Mouse (Mus musculus) embryo, embryonic 10.5 days (tissue): ENCODE measurements around the gene Trpv1.

ENCODE experiments used
- DNase-seq: peaks from one replicate; pipeline ENCODE4 v3.0.0-alpha.2; 2015; ENCODE audit warnings: low spot score

Trpv1 gene

GRCm38 (mm10) chr11:73233992-73234391 is at the start of gene Trpv1:
Gene Trpv1, plus strand, starts transcription at chr11:73234292.
- DNase-seq = no peak

DNA sequence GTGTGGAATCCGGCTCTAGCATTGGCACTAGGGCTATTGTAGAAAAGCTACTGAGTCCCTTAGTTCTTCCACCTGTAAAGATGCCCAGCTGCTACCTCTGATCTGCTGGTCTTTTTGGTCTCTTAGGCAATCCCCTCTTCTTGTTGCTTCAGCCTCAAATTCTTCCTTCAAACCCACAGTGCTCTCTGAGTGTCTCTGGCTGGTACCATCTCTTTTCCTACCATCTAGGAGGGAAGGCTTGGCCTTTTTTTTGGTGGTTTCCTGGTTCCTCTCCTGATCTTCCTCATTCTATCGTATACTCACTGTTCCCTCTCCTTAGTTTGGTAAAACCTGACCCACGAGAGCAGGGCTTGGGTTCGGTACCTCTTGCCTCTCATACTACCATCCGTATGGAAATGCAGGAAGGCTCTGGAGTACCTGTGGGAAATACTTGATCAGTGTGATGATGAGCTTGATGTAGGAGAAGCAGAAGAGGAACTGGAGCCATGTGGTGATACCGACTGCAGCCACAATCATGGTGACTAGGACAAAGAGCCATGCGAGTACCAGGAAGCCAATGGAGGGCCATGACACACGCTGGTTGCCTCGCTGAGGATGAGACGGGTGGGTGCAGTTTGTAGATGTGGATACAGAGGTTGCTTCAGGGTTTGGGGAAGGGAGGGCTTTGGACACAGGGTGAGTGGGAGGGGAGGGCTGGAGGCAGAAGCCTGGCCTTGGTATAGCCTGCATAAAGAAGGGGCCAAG is 48.0 kb upstream of the Trpv1 start:
- DNase-seq = no peak

GRCm38 (mm10) chr11:73187231-73187630 is 46.9 kb upstream of the Trpv1 start:
- DNase-seq = no peak

DNA sequence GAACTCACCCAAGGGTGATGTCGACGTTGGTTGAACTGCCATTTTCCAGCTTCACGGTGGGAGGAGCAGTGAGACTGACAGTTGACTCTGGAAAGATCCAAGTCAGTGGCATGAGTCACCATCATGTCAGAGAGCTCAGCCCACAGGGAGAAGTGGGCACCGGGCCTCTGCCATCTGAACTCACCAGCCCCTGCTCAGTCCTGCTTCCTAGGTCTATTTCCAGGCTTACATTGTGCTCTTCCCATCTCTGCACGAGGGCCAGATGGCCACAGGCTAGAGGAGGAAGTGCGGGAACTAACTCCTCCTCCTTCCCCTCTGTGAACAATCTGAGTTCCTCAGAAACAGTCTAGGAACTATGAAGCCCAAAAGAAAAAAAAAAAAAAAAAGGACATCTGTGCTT is 41.0 kb upstream of the Trpv1 start:
- no peak for DNase-seq

- no peak for DNase-seq
Measured at GRCm38 (mm10) chr11:73194444-73194843, 39.6 kb upstream of the Trpv1 start.

DNA sequence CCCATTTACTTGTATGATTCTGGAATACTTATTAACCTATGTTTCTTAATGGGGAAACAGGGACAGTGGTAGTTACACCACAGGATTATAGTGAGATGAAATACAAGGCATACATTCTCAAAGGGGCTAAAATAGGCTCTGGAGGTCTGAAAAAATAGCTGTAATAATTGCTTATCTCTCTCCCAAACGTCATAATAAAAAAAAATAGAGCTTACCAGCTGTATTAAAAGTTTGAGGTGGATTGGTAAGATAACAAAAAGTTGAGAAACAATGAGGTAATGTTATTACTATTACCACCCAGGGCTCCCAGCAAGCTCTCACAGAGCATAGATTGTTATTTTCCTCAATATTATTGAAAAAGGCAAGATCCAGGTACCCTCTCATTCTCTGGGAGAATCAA is 35.9 kb upstream of the Trpv1 start:
- DNase-seq = no peak

DNA sequence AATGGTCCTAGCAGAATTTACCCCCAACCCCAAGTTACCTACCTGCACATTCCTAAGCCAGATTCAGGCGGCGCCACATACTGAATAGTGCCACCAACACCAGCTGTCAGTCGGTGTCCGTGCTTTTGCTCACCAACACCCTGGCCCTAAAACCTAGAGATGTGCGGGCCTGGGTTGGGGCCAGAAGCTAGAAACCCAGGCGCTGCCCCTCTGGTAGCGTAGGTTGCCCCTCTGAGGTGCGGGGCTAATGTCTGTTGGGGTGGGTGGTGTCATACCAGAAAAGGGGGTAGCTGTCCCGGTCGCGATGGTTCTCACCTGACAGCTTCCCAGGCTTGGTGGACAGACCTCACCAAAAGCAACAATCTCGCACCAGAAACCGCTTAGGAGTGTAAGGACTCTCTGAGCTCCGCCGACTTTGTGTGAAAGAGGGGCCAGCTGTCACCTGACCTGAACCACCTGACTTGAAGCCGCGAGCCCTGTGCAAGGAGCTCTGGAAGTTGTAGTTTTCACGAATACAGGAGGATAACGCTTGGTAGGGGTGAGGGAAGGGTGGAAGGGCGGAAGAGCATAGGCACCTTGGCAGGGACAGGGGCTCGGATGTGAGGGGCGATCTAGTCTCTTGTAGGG is 35.4 kb upstream of the Trpv1 start, which contains the start of gene Ctns:
TSS of gene Ctns (minus strand) at position 440 of the 627 bp plus-strand sequence.
- peak; percentile 88 for DNase-seq

- peak; percentile 98 for DNase-seq
Measured at GRCm38 (mm10) chr11:73199230-73199712, 34.8 kb upstream of the Trpv1 start, which contains the start of gene Shpk. Gene Shpk, plus strand, starts transcription at chr11:73199460.

DNA sequence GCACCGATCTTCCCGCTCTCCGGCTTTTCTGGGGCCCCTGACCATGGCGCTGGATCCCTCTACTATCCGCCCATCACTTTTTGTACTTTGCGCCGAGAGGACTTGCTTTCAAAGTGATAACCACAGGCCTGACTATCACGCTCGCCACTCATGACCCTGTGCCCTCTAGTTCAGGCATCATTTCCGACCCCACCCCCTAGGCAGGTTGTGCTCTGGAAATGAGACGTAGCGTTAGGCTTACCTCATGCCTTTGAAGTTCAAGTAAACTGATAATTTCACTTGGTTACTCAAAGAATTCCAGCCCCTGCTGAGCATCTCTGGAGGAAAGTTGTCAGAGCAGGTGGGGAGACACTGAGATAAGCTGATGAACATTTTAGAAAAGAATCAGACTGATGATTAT is 34.2 kb upstream of the Trpv1 start:
- no peak for DNase-seq

DNA sequence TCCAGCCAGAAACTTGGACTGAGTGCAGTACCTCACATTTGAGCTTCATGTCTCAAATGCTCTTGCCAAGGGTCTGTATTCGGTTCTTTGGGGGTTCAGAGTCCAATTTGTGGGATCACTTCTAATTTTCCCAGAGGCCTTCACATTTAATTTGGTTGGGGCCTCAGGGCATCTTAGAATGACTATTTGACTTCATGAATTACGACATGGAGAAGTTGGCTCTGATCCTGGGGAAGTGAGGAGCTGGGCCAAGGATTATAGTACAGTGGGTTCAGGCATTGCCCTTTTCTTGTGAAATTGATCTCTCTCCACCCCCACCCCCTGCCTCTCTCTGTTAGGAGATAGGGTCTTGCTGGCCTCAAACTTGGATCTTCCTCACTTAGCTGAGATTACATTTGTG is 33.1 kb upstream of the Trpv1 start:
- DNase-seq = no peak

- peak; percentile 13 for DNase-seq
Measured at GRCm38 (mm10) chr11:73201597-73201996, 32.5 kb upstream of the Trpv1 start.

DNA sequence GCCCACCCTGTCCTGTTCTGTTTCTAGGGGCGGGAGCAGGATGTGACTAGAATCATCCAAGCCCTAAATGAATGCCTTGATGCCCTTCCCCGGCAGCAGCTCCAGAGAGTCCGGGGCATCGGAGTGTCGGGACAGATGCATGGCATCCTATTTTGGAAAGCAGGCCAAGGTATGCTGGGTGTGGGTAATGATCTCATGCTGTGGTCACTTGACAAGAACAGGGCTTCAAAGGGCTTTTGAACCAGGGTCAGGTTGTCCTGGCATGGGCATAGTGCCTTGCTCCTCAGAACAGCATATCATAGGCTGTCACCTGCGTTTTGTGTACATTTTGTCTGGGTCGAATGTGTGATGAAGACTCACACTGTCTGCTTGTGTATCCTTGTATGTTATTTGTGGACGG is 30.2 kb upstream of the Trpv1 start:
- no peak for DNase-seq

DNA sequence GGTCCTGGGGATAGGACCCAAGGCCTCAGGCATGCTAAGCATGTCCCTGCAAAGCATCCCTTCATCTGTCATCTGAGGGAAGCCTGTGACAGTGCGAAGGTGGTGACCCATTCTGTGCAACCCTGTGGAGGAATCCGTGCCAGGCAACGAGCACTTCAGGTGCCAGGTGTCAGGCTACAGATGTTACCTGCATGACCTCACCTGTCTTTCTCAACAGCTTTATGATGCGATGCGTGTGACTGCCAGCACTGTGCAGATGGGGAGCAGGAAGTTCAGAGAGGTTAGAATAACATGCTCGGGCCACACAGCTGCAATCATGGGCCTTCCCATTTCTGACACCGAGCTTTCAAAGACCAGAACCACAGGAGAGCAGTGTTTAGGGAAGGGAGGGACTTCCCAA is 28.9 kb upstream of the Trpv1 start:
- DNase-seq = no peak

GRCm38 (mm10) chr11:73207621-73208020 is 26.5 kb upstream of the Trpv1 start:
- no peak for DNase-seq

- DNase-seq = no peak
Measured at GRCm38 (mm10) chr11:73213956-73214355, 20.1 kb upstream of the Trpv1 start.

DNA sequence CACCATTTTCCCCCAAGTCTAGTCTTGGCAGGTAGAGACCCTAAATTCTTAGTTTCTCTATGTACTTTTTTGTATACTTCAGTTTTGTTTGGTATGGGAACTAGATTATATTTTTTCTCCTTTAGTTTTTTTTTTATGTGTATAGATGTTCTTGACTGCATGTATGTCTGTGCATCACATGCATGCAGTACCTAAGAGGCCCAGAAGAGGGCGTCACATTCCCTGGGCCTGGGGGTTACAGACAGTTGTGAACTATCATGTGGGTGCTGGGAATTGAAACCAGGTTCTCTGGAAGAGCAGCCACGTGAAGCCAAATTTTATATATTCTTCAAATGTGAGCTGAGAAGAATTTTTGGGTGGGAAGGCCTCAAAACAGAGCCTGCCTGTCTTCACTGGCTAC is 14.4 kb upstream of the Trpv1 start:
- DNase-seq = no peak

- no peak for DNase-seq
Measured at GRCm38 (mm10) chr11:73220651-73221050, 13.4 kb upstream of the Trpv1 start.

DNA sequence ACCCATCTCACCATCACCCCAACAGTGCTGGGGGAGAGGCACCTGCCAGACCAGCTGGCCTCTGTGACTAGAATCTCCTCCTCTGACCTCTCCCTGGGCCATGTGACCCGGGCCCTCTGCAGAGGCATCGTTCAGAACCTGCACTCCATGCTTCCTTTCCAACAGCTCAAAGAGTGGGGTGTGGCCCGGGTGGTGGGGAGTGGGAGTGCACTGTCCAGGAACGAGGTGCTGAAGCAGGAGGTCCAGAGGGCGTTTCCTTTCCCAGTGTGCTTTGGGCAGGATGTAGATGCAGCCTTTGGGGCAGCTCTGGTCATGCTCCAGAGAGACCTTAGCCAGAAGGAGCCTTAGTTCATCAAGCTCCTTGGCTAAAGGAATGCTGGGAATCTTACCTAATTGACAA is 11.2 kb upstream of the Trpv1 start:
- no peak for DNase-seq

DNA sequence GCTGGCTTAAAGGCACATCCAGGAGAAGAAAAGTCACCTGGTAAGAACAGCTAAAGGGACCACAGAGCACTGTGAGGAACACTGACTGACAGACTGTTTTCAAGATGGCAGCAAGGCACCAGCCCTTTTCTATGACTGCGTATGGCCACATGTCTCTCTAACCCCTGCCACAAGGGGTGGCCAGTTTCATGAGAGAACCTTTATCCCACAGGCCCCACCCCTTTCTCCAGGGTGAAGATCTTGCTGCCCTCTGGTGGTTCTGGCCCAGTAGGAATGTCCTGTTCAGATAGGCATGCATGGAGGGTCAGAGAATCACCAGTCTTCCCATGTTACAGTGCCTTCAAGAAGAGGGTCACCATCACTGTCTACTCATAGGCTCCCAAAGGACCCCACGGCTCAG is 10.1 kb upstream of the Trpv1 start:
- no peak for DNase-seq

- DNase-seq = no peak
Measured at GRCm38 (mm10) chr11:73225856-73226255, 8.2 kb upstream of the Trpv1 start.

GRCm38 (mm10) chr11:73228881-73229280 is 5.2 kb upstream of the Trpv1 start:
- DNase-seq = no peak

- DNase-seq = no peak
Measured at GRCm38 (mm10) chr11:73230081-73230480, 4.0 kb upstream of the Trpv1 start.

GRCm38 (mm10) chr11:73232513-73232912 is 1.6 kb upstream of the Trpv1 start:
- DNase-seq = no peak
